Mouse (Mus musculus) gastrocnemius, postnatal 14 days (tissue): ENCODE results near the gene Pde10a. TPM values are rescaled to one million over a fixed set of nuclear protein-coding genes. Genes with fewer than 3 reads are reported as not detected.
A peak's percentile ranks its signal among the peaks of the same experiment; 100 is the strongest.
"Not testable (repeated sequence)": the region's sequence is repeated elsewhere in the genome, so short reads cannot be mapped to it uniquely, and the experiment has no call there.

Experiments used
- DNase-seq: peaks from one replicate; pipeline ENCODE4 v3.0.0; 2021; ENCODE audit warnings: mixed read lengths
- intact Hi-C: fragments of 180-260 bp; cut with DNase I; formaldehyde crosslinking; loops from one replicate; pipeline ENCODE4 v1.15.1; 2025; ENCODE audit warnings: low total_unique reads
- total RNA-seq, 2 experiments: library from RNA; stranded (reverse); gene quantifications; 2 replicates each; pipeline ENCODE4 v1.2.3; 2021

Pde10a gene
- total RNA-seq, 2 experiments from 2014 or later = 5.2 to 6.5 TPM

- intact Hi-C loops = no loop called here
Measured at GRCm38 (mm10) chr17:8702503-8702902, 177.3 kb downstream of the Pde10a start.

GRCm38 (mm10) chr17:8708006-8708405 lies 182.8 kb downstream of the Pde10a start:
- intact Hi-C loops = no loop called here
- DNase-seq = no peak

More at GRCm38 (mm10) chr17:8702503-8702902, 177.3 kb downstream of the Pde10a start:
- no peak for DNase-seq

GRCm38 (mm10) chr17:8712734-8713133 lies 187.6 kb downstream of the Pde10a start:
- intact Hi-C loops, DNase-seq: not testable (repeated sequence)

- intact Hi-C loops = no loop called here
Measured at GRCm38 (mm10) chr17:8720961-8721360, 195.8 kb downstream of the Pde10a start.

GRCm38 (mm10) chr17:8724464-8724974 lies 199.3 kb downstream of the Pde10a start:
- intact Hi-C loops = no loop called here

More at GRCm38 (mm10) chr17:8720961-8721360, 195.8 kb downstream of the Pde10a start:
- no peak for DNase-seq

GRCm38 (mm10) chr17:8728646-8729045 lies 203.5 kb downstream of the Pde10a start:
- no peak for DNase-seq
- intact Hi-C loops = no loop called here

More at GRCm38 (mm10) chr17:8724464-8724974, 199.3 kb downstream of the Pde10a start:
- DNase-seq = no peak

GRCm38 (mm10) chr17:8729808-8730207 lies 204.6 kb downstream of the Pde10a start:
- DNase-seq = no peak
- intact Hi-C loops = no loop called here

GRCm38 (mm10) chr17:8731073-8731472 lies 205.9 kb downstream of the Pde10a start:
- DNase-seq = no peak
- intact Hi-C loops = no loop called here

- no peak for DNase-seq
- intact Hi-C loops = no loop called here
Measured at GRCm38 (mm10) chr17:8736259-8736658, 211.1 kb downstream of the Pde10a start.

- no peak for DNase-seq
- intact Hi-C loops = no loop called here
Measured at GRCm38 (mm10) chr17:8742772-8743171, 217.6 kb downstream of the Pde10a start.

- no peak for DNase-seq
- intact Hi-C loops = no loop called here
Measured at GRCm38 (mm10) chr17:8745334-8745733, 220.2 kb downstream of the Pde10a start.

GRCm38 (mm10) chr17:8749426-8749825 lies 224.3 kb downstream of the Pde10a start:
- DNase-seq = no peak
- intact Hi-C loops = no loop called here

- DNase-seq = peak; percentile 41
- intact Hi-C loops = no loop called here
Measured at GRCm38 (mm10) chr17:8757576-8757975, 232.4 kb downstream of the Pde10a start.

- intact Hi-C loops = no loop called here
Measured at GRCm38 (mm10) chr17:8763248-8763647, 238.1 kb downstream of the Pde10a start.

GRCm38 (mm10) chr17:8765987-8766576 lies 240.9 kb downstream of the Pde10a start:
- intact Hi-C loops = no loop called here
- no peak for DNase-seq

More at GRCm38 (mm10) chr17:8763248-8763647, 238.1 kb downstream of the Pde10a start:
- DNase-seq = no peak

GRCm38 (mm10) chr17:8769155-8769554 lies 244.0 kb downstream of the Pde10a start:
- intact Hi-C loops = no loop called here
- no peak for DNase-seq

- DNase-seq = no peak
- intact Hi-C loops = no loop called here
Measured at GRCm38 (mm10) chr17:8773391-8773790, 248.2 kb downstream of the Pde10a start.

GRCm38 (mm10) chr17:8774301-8774700 lies 249.1 kb downstream of the Pde10a start:
- intact Hi-C loops = no loop called here
- DNase-seq = no peak

GRCm38 (mm10) chr17:8775571-8776161 lies 250.5 kb downstream of the Pde10a start:
- intact Hi-C loops = no loop called here

GRCm38 (mm10) chr17:8777710-8778109 lies 252.5 kb downstream of the Pde10a start:
- no peak for DNase-seq
- intact Hi-C loops = no loop called here

More at GRCm38 (mm10) chr17:8775571-8776161, 250.5 kb downstream of the Pde10a start:
- DNase-seq = no peak

- intact Hi-C loops = no loop called here
- DNase-seq = no peak
Measured at GRCm38 (mm10) chr17:8778839-8779238, 253.7 kb downstream of the Pde10a start.
